20 mouse cellular contexts compared by ENCODE assay signal in genomic region chr1:132703467-132703866, GRCm38 (mm10). TPM values are rescaled to one million over a fixed set of nuclear protein-coding genes. Genes with fewer than 3 reads are reported as not detected.
A peak's percentile ranks its signal among the peaks of the same experiment; 100 is the strongest.
DNase-seq lines count a peak whose midpoint lies in the region; ATAC-seq and TF ChIP-seq lines count a peak whose summit lies in the region.
"Had no signal": no experiment of that assay in that cellular context is flagged by ENCODE, and none has a peak within 500 bp of the region (broad histone marks: within the 10 kb centered on the region; RNA-seq: fewer than 3 reads in every experiment).

No protein-coding gene starts in this region.

- H3K4me1 ChIP-seq in embryonic facial prominence, embryonic 12.5 days = no peaks in the 10 kb centered on the region; the same call in 1 of the 2 replicates
- peaks cover 29% of the 10 kb centered on the region for H3K4me1 ChIP-seq in embryonic facial prominence, embryonic 10.5 days
- H3K4me1 ChIP-seq in intestine, embryonic 15.5 days (replicated peaks) = no peaks in the 10 kb centered on the region
- no peaks in the 10 kb centered on the region for H3K4me1 ChIP-seq in intestine, postnatal 0 days (replicated peaks; ENCODE audit: control insufficient read depth, insufficient read depth, low read length)
- H3K4me1 ChIP-seq in stomach, embryonic 15.5 days = no peaks in the 10 kb centered on the region
- no peaks in the 10 kb centered on the region for H3K4me1 ChIP-seq in stomach, postnatal 0 days (replicated peaks; ENCODE audit: control insufficient read depth, insufficient read depth)
- H3K4me1 ChIP-seq in limb, embryonic 10.5 days = peaks cover 25% of the 10 kb centered on the region
- no peaks in the 10 kb centered on the region for H3K4me1 ChIP-seq in heart, embryonic 12.5 days (replicated peaks)
- H3K4me1 ChIP-seq: liver, embryonic 12.5 days; megakaryocyte, embryonic 14.5 days had no signal

- no peak overlapping the region for H3K9ac ChIP-seq in embryonic facial prominence, embryonic 12.5 days
- H3K9ac ChIP-seq in intestine, embryonic 15.5 days = no peak overlapping the region
- H3K9ac ChIP-seq in intestine, postnatal 0 days (ENCODE audit: low read depth, low read length) = no peak overlapping the region
- H3K9ac ChIP-seq in stomach, embryonic 15.5 days = no peak overlapping the region
- H3K9ac ChIP-seq in stomach, postnatal 0 days (ENCODE audit: low read length) = no peak overlapping the region
- H3K9ac ChIP-seq in heart, embryonic 12.5 days = no peak overlapping the region
- H3K9ac ChIP-seq: liver, embryonic 12.5 days had no signal

- no peak for TF ChIP-seq EP300 in stomach, postnatal 0 days (optimal IDR thresholded peaks at IDR 0.05)

- 25% methylated on average over 5 of the region's 5 CpGs for WGBS in embryonic facial prominence, embryonic 12.5 days
- WGBS in embryonic facial prominence, embryonic 10.5 days = 23% methylated on average over 5 of the region's 5 CpGs
- 20% methylated on average over 5 of the region's 5 CpGs for WGBS in intestine, embryonic 15.5 days
- 13% methylated on average over 5 of the region's 5 CpGs for WGBS in intestine, postnatal 0 days
- 31% methylated on average over 5 of the region's 5 CpGs for WGBS in stomach, embryonic 15.5 days
- 22% methylated on average over 5 of the region's 5 CpGs for WGBS in stomach, postnatal 0 days
- 14% methylated on average over 5 of the region's 5 CpGs for WGBS in limb, embryonic 10.5 days
- 20% methylated on average over 5 of the region's 5 CpGs for WGBS in heart, embryonic 12.5 days

- TF ChIP-seq CTCF in intestine, postnatal 0 days (IDR thresholded peaks at IDR 0.05; ENCODE audit: low read depth) = no peak
- no peak for TF ChIP-seq CTCF in stomach, postnatal 0 days (IDR thresholded peaks at IDR 0.05; ENCODE audit: low read depth)

- H3K27me3 ChIP-seq in embryonic facial prominence, embryonic 12.5 days = peaks cover 5% of the 10 kb centered on the region; the same call in 1 of the 2 replicates
- H3K27me3 ChIP-seq in embryonic facial prominence, embryonic 10.5 days (replicated peaks; ENCODE audit: low read depth, poor library complexity, severe bottlenecking) = peaks cover 23% of the 10 kb centered on the region
- H3K27me3 ChIP-seq in intestine, embryonic 15.5 days (replicated peaks) = no peaks in the 10 kb centered on the region
- no peaks in the 10 kb centered on the region for H3K27me3 ChIP-seq in intestine, postnatal 0 days (replicated peaks; ENCODE audit: control insufficient read depth, insufficient read depth, low read length)
- H3K27me3 ChIP-seq in stomach, embryonic 15.5 days (replicated peaks) = 0 out of 2 replicates have a peak, but pooled peaks cover 4% of the 10 kb centered on the region
- no peaks in the 10 kb centered on the region for H3K27me3 ChIP-seq in stomach, postnatal 0 days (ENCODE audit: control insufficient read depth, insufficient read depth, low read length)
- peaks cover 62% of the 10 kb centered on the region for H3K27me3 ChIP-seq in limb, embryonic 10.5 days (ENCODE audit: low read depth, poor library complexity, severe bottlenecking)
- peaks cover 41% of the 10 kb centered on the region for H3K27me3 ChIP-seq in heart, embryonic 12.5 days (replicated peaks)

- H3K9me3 ChIP-seq in embryonic facial prominence, embryonic 12.5 days = no peaks in the 10 kb centered on the region
- no peaks in the 10 kb centered on the region for H3K9me3 ChIP-seq in embryonic facial prominence, embryonic 10.5 days
- H3K9me3 ChIP-seq in intestine, embryonic 15.5 days = no peaks in the 10 kb centered on the region
- H3K9me3 ChIP-seq in intestine, postnatal 0 days (ENCODE audit: control insufficient read depth) = no peaks in the 10 kb centered on the region
- no peaks in the 10 kb centered on the region for H3K9me3 ChIP-seq in stomach, embryonic 15.5 days
- no peaks in the 10 kb centered on the region for H3K9me3 ChIP-seq in stomach, postnatal 0 days (ENCODE audit: control insufficient read depth, low read length)
- no peaks in the 10 kb centered on the region for H3K9me3 ChIP-seq in limb, embryonic 10.5 days (replicated peaks)
- no peaks in the 10 kb centered on the region for H3K9me3 ChIP-seq in heart, embryonic 12.5 days (replicated peaks)
- H3K9me3 ChIP-seq: heart, embryonic 10.5 days; liver, embryonic 12.5 days; megakaryocyte, embryonic 14.5 days had no signal

- no peak overlapping the region for H3K4me3 ChIP-seq in embryonic facial prominence, embryonic 12.5 days
- no peak overlapping the region for H3K4me3 ChIP-seq in embryonic facial prominence, embryonic 10.5 days
- no peak overlapping the region for H3K4me3 ChIP-seq in intestine, embryonic 15.5 days (replicated peaks)
- H3K4me3 ChIP-seq in intestine, postnatal 0 days (ENCODE audit: low read depth, low read length) = no peak overlapping the region
- H3K4me3 ChIP-seq in stomach, embryonic 15.5 days (replicated peaks) = no peak overlapping the region
- no peak overlapping the region for H3K4me3 ChIP-seq in stomach, postnatal 0 days (ENCODE audit: low read depth, low read length)
- H3K4me3 ChIP-seq in limb, embryonic 10.5 days = no peak overlapping the region
- no peak overlapping the region for H3K4me3 ChIP-seq in heart, embryonic 12.5 days
- H3K4me3 ChIP-seq: heart, embryonic 10.5 days; liver, embryonic 12.5 days; megakaryocyte, embryonic 14.5 days; myocyte had no signal

- H3K36me3 ChIP-seq in embryonic facial prominence, embryonic 12.5 days = no peaks in the 10 kb centered on the region
- H3K36me3 ChIP-seq in embryonic facial prominence, embryonic 10.5 days (replicated peaks) = no peaks in the 10 kb centered on the region
- no peaks in the 10 kb centered on the region for H3K36me3 ChIP-seq in intestine, embryonic 15.5 days
- no peaks in the 10 kb centered on the region for H3K36me3 ChIP-seq in intestine, postnatal 0 days (ENCODE audit: control insufficient read depth, insufficient read depth)
- no peaks in the 10 kb centered on the region for H3K36me3 ChIP-seq in stomach, embryonic 15.5 days
- no peaks in the 10 kb centered on the region for H3K36me3 ChIP-seq in stomach, postnatal 0 days (ENCODE audit: control insufficient read depth, insufficient read depth, low read length)
- no peaks in the 10 kb centered on the region for H3K36me3 ChIP-seq in limb, embryonic 10.5 days
- no peaks in the 10 kb centered on the region for H3K36me3 ChIP-seq in heart, embryonic 12.5 days
- H3K36me3 ChIP-seq: heart, embryonic 10.5 days; liver, embryonic 12.5 days had no signal

- no peak for DNase-seq in embryonic facial prominence, embryonic 10.5 days (ENCODE audit: low spot score)
- DNase-seq in stomach, postnatal 0 days (ENCODE audit: low spot score) = no peak
- DNase-seq in limb, embryonic 10.5 days (ENCODE audit: low spot score) = no peak
- DNase-seq: cerebellum, adult 9-10 months; gastrocnemius, postnatal 36 days; heart, postnatal 14 days; kidney, adult 8-10 months; kidney, postnatal 36 days; lung, adult 2 months; right cerebral cortex, postnatal 25 days had no signal

- no peak for ATAC-seq in embryonic facial prominence, embryonic 12.5 days (ENCODE audit: insufficient number of reproducible peaks, insufficient read depth, low FRiP score, low TSS enrichment)
- no peak for ATAC-seq in intestine, embryonic 15.5 days
- no peak for ATAC-seq in intestine, postnatal 0 days
- no peak for ATAC-seq in stomach, embryonic 15.5 days (ENCODE audit: insufficient read depth, low FRiP score, low read depth)
- ATAC-seq in stomach, postnatal 0 days (ENCODE audit: low FRiP score, low TSS enrichment) = no peak
- no peak for ATAC-seq in heart, embryonic 12.5 days (ENCODE audit: insufficient number of reproducible peaks, low FRiP score)
- ATAC-seq: CD4-positive, CD25-positive, alpha-beta regulatory T cell, adult 4 months; liver, embryonic 12.5 days had no signal

- H3K27ac ChIP-seq in embryonic facial prominence, embryonic 12.5 days = no peak overlapping the region
- H3K27ac ChIP-seq in embryonic facial prominence, embryonic 10.5 days (replicated peaks) = no peak overlapping the region
- no peak overlapping the region for H3K27ac ChIP-seq in intestine, embryonic 15.5 days
- no peak overlapping the region for H3K27ac ChIP-seq in intestine, postnatal 0 days (ENCODE audit: low read depth, low read length)
- H3K27ac ChIP-seq in stomach, embryonic 15.5 days = no peak overlapping the region
- no peak overlapping the region for H3K27ac ChIP-seq in stomach, postnatal 0 days (replicated peaks)
- H3K27ac ChIP-seq in limb, embryonic 10.5 days = 0 out of 2 replicates have a peak overlapping the region, but pooled peaks have one; percentile 9
- H3K27ac ChIP-seq in heart, embryonic 12.5 days (ENCODE audit: poor library complexity, severe bottlenecking) = no peak overlapping the region
- H3K27ac ChIP-seq: heart, embryonic 10.5 days; liver, embryonic 12.5 days had no signal

- peak overlapping the region; percentile 27; the same call in 1 of the 2 replicates for H3K4me2 ChIP-seq in embryonic facial prominence, embryonic 12.5 days (replicated peaks)
- peak overlapping the region; percentile 11; the same call in 1 of the 2 replicates for H3K4me2 ChIP-seq in intestine, embryonic 15.5 days (replicated peaks)
- no peak overlapping the region for H3K4me2 ChIP-seq in intestine, postnatal 0 days (replicated peaks; ENCODE audit: low read depth)
- 0 out of 2 replicates have a peak overlapping the region, but pooled peaks have one; percentile 16 for H3K4me2 ChIP-seq in stomach, embryonic 15.5 days
- H3K4me2 ChIP-seq in stomach, postnatal 0 days (replicated peaks; ENCODE audit: low read depth) = no peak overlapping the region
- no peak overlapping the region for H3K4me2 ChIP-seq in heart, embryonic 12.5 days
- H3K4me2 ChIP-seq: liver, embryonic 12.5 days had no signal

RNA-seq across cellular contexts. Expression of gene Nfasc, which starts 38.1 kb away (rescaled TPM):
- 3.5 and 5.4 TPM in 2 replicates for polyA plus RNA-seq in embryonic facial prominence, embryonic 12.5 days (2016; fragmentation: Nextera tagmentation; extraction: Ambion mirVana)
- polyA plus RNA-seq in embryonic facial prominence, embryonic 10.5 days (2016; fragmentation: Nextera tagmentation; extraction: Ambion mirVana) = 5.2 and 6.4 TPM in 2 replicates
- polyA plus RNA-seq in intestine, embryonic 15.5 days (2015; fragmentation: Nextera tagmentation; extraction: Ambion mirVana) = 2.9 and 4.3 TPM in 2 replicates
- 0.83 and 1.1 TPM in 2 replicates for polyA plus RNA-seq in intestine, postnatal 0 days (2015; fragmentation: Nextera tagmentation; extraction: Ambion mirVana)
- 3.2 and 3.8 TPM in 2 replicates for polyA plus RNA-seq in stomach, embryonic 15.5 days (2015; fragmentation: Nextera tagmentation; extraction: Ambion mirVana)
- 0.74 and 0.79 TPM in 2 replicates for polyA plus RNA-seq in stomach, postnatal 0 days (2015; fragmentation: Nextera tagmentation; extraction: Ambion mirVana)
- 0.98 and 1.4 TPM in 2 replicates for polyA plus RNA-seq in limb, embryonic 10.5 days (2016; fragmentation: Nextera tagmentation; extraction: Ambion mirVana)
- polyA plus RNA-seq in heart, embryonic 12.5 days (2016; fragmentation: Nextera tagmentation; extraction: Ambion mirVana) = 0.18 and 0.46 TPM in 2 replicates
- polyA plus RNA-seq: CD4-positive, CD25-positive, alpha-beta regulatory T cell, adult 4 months; myocyte had no signal

Comparison
In these comparisons a context has a peak if more than half of its experiments do, and no peak if none do; other contexts are left out.
1. H3K4me2 ChIP-seq: peak in embryonic facial prominence, embryonic 12.5 days (single experiment), intestine, embryonic 15.5 days (single experiment) and stomach, embryonic 15.5 days (single experiment); none in intestine, postnatal 0 days (single experiment), stomach, postnatal 0 days (single experiment) and heart, embryonic 12.5 days (single experiment).